Mouse (Mus musculus) urinary bladder, postnatal 4 days (tissue): ENCODE results near the gene Gm20481.
"Not testable (repeated sequence)": the region's sequence is repeated elsewhere in the genome, so short reads cannot be mapped to it uniquely, and the experiment has no call there.

Source experiments
- DNase-seq, 2 experiments: peaks; one replicate each; pipeline ENCODE4 v3.0.0; 2021 to 2022; ENCODE audit warnings: low spot score in 2 of 2

Gene Gm20481

DNA sequence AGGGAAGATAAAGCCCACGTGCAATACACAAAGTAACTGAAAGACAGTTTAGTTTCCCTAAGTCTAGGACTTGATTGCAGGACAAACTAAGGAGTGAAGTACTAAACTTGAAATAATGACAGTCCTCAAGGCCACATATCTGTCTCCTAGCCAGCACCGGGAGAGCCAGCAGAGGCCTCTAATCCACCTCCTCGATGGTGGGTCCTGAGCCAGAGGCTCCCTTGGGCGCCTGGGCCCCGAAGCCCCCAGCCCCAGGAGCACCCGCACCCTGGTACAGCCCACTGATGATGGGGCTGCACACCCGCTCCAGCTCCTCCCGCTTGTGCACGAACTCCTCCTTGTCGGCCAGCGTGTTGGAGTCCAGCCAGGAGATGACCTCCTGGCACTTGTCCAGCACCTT, at the start of gene Gm20481:
Gene Gm20481, plus strand, starts transcription at position 91 of the 400 bp plus-strand sequence.
- DNase-seq, result not testable (repeated sequence)

DNA sequence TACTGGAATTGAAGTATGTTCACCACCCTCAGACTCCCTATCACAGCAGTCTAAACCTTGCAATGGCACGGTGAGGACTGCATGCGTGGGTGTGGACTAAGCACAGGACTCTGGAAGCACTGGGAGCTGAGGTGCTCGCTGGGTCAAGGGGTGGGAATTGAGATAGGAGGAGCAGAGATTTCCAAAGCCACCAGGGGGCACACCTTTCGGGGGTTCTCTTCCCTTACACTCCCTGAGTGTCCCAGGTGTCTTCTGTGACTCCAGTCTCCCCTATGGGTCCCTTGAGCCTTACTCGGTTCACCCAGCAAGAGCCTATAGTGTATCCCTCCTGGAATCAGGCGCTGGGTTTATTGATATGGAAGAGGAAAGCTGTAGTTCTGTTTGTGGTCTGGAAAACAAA, 46.8 kb upstream of the Gm20481 start:
- DNase-seq, result no peak

DNA sequence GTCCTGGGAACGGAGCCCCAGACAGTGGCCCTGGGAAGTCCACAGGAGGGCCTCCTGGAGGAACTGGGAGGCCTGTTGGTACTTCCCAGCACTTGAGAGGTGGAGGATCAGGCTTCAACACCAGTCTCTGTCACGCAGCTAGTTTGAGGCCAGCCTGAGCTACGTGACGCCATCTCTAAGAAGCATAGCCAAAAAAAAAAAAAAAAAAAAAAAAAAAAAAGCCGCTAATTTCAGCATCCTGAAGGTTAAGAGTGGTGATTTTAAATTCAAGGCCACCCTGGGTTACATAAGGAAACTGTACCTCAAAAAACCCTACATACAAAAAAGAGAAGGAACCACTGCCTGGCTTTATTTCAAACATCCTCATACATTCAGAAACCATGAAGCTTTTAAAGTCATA, 45.5 kb upstream of the Gm20481 start:
- no peak for DNase-seq

DNA sequence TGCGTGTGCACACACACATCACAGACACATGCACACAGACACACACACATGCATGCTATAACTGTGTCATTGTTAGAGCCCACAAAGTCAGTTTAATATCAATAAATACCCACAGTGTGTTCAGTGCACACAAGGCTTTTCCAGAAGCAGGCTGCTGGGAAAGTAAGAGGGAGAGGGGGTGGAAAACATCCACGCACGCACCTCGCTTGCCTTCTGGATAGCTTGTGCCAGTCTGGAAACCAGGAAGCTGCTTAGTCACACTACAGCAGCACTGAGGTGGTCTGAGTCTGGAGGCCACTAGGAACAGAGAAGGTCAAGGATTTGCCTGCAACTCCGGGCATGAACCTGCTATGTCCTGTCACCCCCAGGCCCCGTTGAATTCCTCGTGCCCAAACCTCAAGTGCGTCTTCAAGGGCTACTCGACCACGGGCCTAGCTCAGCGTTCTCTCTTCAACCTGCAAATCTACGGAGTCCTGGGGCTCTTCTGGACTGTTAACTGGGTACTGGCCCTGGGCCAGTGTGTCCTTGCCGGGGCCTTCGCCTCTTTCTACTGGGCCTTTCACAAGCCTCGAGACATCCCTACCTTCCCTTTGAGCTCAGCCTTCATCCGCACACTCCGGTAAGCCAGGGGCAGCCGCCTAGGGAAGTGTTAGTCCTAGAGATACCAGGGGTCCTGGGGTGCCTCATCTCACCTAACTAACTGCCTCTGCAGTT, 42.2 kb upstream of the Gm20481 start:
- no peak for DNase-seq

DNA sequence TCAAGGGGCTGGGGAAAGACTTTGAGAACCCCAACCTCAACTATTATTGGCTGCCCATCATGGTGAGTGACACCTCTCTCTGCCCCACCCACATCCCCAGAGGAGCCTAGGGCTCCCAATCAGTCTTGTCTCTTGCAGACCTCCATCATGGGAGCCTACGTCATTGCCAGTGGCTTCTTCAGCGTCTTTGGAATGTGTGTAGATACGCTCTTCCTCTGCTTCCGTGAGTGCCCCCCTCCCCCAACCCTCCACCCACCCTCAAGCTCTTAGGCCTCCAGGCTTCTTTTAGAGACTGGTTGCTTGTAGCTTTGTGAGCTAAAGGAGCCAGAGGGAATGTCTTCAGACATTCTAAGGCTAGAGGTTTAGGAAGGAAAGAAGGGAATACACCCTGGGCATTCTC, 40.9 kb upstream of the Gm20481 start:
- DNase-seq, result no peak

DNA sequence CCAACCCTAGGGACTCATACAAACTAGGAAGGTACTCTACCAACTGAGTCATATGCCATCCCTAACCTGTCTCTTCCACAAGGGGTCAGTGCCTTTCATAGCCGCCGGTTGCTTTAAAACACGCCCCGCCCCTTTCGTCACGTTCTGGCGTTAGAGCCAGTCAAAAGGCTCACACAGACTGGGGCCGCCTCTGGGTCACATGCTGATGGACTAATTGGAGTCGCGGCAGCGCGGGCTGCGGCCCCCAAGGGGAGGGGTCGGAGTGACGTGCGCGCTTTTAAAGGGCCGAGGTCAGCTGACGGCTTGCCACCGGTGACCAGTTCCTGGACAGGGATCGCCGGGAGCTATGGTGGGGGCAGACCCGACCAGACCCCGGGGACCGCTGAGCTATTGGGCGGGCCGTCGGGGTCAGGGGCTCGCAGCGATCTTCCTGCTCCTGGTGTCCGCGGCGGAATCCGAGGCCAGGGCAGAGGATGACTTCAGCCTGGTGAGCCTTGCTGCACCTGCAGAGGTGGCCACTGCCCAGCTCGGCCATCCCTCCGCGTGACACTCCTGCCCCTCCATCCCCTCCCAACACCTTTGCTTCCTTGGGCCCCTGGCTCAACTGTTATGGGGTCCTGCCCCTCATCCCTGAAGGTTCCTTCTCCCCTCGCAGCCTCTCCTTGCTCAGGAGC, 38.5 kb upstream of the Gm20481 start, which contains the start of gene Neu1:
Gene Neu1, plus strand, starts transcription at position 193 of the 674 bp plus-strand sequence.
- DNase-seq, result peak; percentile 96 to 99

DNA sequence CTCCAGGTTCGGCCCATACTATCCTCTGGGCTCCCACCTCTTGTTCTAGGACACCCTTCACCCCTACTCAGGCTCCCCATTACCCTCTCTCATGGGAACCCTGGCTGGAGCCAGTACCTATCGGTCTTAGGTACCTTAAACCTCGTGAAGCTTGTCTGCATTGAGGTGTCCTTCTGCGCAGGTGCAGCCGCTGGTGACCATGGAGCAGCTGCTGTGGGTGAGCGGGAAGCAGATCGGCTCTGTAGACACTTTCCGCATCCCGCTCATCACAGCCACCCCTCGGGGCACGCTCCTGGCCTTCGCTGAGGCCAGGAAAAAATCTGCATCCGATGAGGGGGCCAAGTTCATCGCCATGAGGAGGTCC, 38.0 kb upstream of the Gm20481 start:
- DNase-seq, result no peak

DNA sequence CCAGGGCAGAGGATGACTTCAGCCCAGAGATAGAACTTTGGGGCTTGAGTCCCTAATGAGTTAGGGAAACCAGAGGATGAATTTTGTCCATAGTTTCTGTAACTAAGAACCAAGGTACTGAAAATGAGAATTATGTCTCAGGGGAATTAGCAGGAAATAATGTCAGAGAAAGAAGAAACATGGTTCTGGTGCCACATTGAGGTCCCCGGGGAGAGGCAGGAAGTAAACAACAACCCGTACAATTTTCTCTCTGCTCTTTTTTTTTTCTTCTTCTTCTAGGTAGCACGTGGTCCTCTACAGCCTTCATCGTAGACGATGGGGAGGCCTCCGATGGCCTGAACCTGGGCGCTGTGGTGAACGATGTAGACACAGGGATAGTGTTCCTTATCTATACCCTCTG, 37.4 kb upstream of the Gm20481 start:
- DNase-seq, result no peak

DNA sequence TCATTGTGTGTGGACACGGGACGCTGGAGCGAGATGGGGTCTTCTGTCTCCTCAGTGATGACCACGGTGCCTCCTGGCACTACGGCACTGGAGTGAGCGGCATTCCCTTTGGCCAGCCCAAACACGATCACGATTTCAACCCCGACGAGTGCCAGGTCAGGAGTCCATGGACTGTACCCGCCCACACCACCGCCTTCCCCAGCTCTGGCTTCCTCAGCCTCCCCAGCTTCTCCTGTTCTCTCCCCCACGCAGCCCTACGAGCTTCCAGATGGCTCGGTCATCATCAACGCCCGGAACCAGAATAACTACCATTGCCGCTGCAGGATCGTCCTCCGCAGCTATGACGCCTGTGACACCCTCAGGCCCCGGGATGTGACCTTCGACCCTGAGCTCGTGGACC, 35.7 kb upstream of the Gm20481 start:
- no peak for DNase-seq

DNA sequence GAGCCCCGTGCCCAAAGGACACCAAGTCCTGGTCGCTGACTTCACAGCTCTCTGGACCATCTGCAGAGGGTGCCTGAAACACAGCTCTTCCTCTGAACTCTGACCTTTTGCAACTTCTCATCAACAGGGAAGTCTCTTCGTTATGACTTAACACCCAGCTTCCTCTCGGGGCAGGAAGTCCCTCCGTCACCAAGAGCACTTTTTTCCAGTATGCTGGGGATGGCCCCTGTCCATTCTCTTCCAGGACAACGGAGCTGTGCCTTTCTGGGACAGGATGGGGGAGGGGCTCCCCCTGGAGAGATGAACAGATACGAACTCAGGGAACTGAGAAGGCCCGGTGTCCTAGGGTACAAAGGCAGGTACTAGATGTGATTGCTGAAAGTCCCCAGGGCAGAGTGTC, 34.9 kb upstream of the Gm20481 start:
- no peak for DNase-seq

DNA sequence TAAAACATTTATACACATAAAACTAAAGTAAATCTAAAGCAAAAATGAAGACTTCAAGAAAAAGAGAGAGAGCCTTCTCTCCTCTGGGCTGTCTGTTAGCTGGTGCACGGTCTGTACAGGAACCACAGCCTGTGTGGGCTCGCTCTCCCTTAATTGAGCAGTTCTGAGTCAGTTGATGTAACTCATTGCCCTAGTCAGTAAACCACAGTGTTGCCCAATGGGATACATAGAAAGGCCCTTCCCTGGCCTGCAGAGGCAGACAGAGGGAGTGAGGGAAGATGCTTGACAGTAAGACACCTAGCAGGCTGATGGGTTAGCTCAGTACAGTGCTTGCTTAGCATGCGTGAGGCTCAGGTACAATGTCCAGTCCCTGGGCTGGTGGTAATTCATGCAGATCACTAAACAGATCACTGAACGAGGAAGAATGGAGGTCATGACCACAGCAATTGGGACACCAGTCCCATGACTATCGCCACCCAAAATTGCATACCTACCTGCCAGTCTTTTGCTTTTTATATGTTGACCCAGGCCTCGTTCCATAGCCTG, 31.7 kb upstream of the Gm20481 start:
- no peak for DNase-seq

DNA sequence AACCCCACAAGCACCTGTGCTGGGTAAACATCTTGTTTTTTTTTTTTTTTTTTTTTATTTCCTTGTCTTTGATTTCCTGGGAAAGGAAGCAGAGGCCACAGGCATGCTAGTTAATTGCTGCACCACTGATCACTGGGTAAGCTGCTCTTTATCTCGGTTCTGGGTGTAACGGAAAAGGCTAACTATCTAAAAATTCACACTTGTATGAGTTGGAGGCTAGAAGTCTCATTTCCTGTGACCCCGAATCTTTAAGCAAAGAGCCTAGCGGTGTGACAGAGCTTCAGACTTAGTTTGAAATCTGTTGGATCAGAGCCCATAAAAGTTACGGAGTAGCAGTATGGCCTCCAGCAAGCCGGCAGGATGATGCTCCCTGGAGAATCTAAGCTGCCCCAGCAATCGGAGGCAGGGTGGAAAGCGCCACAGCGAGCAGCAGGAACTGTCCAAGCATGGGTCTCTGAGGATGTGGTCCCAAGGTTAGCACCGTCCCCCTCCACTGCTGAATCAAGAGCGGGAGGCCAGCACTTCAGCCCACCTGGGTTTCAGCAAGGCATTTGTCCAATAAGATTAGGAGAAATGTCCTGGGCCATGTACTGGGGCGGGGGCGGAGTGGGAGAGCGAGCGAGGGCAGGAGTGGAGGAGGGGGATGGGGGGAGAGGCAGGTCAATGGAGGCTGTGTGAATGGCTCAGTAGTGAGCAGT, 28.2 kb upstream of the Gm20481 start:
- no peak for DNase-seq

DNA sequence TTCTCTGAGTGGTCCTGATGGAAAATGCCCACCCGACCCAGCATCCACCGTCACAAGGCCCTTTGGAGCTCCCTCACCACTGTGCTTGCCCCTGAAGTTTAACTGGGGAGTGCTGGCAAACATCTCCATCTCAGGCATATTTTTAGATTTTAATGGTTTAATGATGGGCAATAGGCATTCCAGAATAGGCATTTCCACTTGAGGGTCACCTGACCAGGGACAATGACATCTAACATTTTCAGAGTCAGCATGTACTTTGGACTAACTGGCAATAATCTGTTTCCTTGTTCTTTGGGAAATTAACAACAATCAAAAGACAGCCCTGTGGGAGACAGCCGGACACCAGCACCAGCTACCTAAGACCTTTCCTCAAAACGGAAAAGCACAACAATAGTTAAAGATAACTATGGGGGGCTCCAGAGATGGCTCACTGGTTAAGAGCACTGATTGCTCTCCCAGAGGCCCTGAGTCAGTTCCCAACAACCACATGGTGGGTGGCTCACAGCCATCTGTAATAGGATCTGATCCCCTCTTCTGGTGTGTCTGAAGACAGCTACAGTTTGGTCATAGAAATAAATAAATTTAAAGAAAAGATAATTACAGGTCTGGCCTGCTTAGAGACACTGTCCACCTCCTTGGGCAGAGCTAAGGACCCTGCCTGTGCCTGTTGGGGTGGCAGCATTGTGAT, 26.4 kb upstream of the Gm20481 start:
- DNase-seq, result no peak

DNA sequence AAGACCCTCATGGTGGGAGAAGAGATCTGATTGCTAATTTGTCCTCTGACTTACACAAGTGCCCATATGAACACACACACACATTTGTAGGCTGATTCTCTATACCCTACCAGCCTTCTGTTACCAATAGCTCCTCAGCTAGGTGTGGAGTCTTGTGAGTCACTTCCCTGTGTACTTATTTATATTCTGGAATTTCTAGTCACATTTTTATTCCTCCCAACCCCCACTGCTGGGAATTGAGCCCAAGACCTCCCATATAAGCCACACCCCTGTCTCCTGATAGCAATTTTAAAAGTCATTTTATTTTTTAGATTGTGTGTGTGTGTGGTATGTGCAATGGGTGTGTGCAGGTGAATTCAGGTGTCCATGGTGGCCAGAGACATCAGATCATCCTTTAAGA, 25.4 kb upstream of the Gm20481 start:
- no peak for DNase-seq

DNA sequence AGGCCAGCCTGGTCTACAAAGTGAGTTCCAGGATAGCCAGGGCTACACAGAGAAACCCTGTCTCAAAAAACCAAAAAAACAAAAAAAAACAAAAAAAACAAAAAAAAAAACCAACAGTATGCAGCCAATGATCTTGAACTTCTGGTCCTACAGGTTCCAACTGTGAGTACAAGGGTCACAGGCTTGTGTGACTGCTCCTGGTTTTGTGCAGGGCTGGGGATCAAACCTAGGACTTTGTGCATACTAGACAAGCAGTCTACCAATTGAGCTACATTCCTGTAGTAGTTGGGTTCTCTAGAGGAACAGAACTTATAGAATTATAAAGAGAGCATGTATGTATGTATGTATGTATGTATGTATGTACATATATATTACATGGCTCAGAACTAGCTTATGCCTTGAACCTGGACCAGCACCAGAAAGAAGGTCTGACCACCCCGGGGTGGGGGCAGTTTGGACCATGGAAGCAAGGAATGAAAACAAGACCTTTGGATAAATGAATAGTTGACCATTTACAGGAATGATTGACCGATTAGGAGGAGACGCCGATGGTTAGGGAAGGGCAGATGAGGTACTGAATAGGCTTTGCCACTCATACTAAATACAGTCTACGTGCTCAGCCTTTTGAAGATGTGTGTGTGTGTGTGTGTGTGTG, 23.1 kb upstream of the Gm20481 start:
- DNase-seq, result no peak

DNA sequence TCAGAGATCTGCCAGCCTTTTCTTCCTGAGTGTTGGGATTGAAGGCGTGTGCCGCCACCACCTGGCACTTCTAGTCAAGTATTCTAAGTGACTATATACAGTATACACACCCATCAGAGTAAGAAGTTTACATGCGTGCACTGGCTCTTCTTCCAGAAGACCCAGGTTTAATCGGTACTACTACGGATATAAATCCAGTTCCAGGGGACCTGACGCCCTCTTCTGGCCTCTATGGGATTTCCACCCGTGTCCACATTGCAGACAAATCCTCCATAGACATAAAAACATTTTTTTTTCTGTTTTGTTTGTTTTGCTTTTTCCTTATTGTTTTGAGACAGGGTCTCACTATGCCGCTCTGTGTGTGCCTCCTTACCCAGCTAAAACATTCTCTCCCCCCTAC, 22.1 kb upstream of the Gm20481 start:
- no peak for DNase-seq

DNA sequence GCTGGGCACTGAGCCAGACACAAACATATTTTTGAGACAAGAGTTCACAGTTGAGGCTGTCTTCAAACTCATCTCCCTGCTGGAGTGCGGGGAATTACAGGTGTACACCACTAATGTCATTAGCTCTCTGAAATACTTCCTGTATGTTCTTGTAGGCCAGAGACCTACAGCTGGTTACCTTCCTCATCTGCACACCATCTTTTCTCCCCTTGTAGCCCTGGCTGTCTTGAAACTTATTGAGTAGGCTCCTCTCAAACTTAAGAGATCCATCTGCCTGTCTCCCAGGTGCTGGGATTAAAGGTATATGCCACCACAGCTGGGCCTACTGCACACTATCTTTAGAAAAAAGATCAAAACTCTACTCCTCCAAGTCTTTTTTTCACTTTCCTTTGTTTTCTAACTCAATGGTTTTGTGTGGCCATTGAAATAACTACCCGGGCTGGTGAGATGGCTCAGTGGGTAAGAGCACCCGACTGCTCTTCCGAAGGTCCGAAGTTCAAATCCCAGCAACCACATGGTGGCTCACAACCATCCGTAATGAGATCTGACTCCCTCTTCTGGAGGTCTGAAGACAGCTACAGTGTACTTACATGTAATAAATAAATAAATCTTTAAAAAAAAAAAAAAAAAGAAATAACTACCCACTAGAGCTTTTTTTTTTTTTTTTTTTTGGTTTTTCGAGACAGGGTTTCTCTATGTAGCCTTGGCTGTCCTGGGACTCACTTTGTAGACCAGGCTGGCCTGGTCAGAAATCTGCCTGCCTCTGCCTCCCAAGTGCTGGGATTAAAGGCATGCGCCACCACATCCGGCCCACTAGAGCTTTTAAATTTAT, 20.8 kb upstream of the Gm20481 start:
- DNase-seq, result not testable (repeated sequence)

DNA sequence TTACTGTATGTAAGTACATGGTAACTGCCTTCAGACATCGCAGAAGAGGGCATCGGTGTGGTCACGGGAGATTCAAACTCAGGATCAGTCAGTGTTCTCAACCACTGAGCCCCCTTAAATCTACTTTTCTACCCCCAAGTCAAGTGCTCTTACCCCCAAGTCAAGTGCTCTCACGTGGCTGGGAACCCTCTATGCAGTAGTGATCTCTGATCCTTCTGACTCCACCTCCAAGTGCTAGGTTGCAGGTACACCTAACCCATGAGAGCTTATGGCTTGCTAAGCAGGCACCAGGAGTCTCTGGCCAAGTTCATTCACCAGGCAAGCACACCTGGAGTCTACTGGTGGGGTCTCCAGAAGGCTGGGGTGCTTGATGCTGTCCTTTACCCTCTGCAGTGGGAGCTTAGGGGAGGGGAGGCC, 20.2 kb upstream of the Gm20481 start:
- no peak for DNase-seq

DNA sequence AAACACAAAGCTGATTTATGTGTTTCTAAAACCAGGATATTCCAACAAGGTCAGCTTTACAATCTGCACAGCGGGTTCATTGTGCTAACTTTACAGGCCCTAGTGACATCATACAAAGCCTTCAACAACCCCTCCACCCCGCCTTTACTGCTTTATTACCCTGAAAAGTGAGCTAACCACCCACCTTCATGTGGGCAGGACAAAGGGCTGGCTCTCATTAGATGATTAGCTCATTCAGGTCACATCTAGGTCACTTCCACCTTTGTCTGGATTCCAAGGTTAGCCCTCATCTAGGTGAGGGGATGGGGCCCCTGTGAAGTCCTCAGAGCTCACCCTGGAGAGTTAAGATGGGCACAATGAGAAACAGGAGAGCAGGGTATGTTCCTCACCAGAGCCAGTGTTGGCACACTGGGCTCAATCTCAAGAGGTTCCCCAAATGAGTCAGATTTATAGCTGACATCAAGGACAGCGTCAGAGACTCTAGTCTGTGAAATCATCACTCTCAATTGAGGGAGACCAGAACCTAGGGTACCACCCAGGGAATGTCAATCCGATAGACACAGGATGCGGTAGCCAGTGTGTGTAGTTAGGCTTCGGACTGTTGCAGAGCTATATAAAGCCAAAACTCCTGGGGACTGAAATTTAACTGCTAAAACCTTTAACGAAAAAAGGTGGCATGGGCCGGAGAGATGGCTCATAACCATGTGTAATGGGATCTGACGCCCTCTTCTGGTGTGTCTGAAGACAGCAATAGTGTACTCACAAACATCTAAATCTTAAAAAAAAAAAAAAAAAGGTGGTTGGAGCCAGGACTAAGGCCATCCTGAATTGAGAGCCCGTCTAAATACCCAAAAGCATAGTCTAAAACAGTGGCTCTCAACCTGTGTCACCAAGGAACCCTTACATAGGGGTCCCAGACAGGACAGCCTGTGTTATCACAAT, 18.9 kb upstream of the Gm20481 start:
- DNase-seq, result no peak
